Mouse (Mus musculus): Measurements from ENCODE around the gene Mtrr. TPM values are rescaled to one million over a fixed set of nuclear protein-coding genes. Genes with fewer than 3 reads are reported as not detected.
"Not testable (repeated sequence)": the region's sequence is repeated elsewhere in the genome, so short reads cannot be mapped to it uniquely, and the experiment has no call there.

The Mtrr gene
- total RNA-seq, 1 experiment from 2014 or later: 33.0 TPM

DNA sequence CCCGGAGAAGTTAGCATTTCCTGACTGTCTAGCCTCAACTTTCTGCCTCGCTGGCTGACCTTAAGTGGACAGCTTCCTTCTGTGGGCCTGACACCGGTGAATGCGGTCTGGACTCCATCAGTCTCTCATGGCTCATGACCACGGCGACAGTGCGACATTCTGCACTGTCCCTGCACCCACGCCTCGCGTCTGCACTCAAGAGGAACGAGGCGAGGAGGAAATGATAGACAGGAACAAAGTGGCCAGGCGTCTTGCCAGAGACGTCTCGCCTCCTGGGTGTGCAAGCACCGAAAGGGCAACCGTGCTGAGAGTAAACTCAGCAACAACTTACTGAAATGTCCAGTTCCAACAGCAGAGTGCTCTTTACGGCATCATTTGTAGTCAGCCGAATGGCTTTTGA lies 9.7 kb downstream of the Mtrr start:
- ATAC-seq (replicated peaks; ENCODE audit: low read depth, poor library complexity, severe bottlenecking): no peak

DNA sequence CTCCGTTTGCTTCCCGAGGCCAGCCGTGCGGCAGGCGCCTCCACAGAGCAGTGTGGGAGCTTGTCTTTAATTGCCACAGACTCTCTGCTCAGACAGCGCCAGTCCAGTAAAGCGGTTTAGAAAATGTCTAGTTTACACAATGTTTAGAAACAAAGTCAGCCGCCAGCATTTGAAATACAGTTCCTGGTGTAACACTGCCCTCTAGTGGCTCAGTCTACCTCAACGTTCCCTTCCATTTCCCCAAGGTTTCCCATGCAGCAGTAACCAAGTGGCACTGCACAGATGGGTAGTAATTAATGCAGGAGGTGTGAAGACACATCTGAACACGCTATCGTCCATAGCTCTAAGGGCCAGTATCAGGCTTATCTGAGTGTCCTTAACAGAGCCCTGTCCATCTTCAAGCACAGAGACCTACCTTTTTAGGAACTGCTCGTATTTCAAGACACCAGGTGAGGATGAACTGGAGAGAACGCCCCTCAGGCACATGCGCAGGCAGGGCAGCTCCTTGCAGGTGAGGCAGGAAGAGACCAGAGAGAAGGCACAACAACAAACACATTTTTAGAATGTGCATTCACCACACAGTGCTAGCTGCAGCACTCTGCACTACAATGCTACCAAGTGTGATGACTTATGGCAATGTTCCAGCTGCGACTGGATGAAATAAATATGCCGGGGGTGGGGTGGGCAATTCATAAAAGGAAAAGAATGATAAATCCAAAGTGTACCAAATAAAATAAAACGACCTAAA lies 12.2 kb downstream of the Mtrr start:
- peak; percentile 82 for ATAC-seq (replicated peaks; ENCODE audit: low read depth, poor library complexity, severe bottlenecking)

DNA sequence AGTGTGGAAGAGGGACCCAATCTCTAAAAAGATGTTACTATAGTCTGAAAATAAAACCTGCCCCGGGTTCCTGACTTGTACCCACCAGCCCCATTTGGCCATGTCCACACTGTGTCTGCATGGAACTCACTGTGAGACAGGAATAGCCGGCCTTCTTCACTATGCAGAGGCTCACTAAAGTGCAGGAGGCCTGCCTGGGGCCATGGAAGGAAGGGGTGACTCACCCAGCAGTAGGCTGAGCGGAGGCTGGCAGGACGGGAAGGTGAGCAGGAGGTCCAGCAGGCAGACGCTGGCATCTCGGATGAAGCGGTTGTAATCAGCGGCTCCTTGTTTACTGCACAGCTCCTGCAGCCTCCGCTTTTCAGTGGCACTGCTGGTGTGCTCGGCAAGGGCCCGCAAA lies 13.4 kb downstream of the Mtrr start:
- no peak for ATAC-seq (replicated peaks; ENCODE audit: low read depth, poor library complexity, severe bottlenecking)

DNA sequence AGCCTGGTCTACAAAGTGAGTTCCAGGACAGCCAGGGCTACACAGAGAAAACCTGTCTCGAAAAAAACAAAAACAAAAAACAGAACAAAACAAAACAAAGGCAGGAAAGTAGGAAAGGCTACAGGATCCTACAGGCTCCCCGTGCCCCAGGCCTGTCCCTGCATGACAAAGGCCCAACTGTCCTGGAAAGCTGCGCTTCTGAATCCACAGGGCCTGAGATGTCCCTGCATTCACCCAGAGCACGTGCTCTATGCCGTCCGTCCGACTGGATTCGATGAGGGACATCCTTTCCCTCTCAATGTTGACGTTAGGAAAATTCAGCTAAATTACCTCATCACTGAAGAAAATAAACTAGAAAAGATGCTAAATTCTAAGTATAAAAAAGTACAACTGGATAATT lies 13.8 kb downstream of the Mtrr start:
- ATAC-seq (replicated peaks; ENCODE audit: low read depth, poor library complexity, severe bottlenecking): no peak

DNA sequence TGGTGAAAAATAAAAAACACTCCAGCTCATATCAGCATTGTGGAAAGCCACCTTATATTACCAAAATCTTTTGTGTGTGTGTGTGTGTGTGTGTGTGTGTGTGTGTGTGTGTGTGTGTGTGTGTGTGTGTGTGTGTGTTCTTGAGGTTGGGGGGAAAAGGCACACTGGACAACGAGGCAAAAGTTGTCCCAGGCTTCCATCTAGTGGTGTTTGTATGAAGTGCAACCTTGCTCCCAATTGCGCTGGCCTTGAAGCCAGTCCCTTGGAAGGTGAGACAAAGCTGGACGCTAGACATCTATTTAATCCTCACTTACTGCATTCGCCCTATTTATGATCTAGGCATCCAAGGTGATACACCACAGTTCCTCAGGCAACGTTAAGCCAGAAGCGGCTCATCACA lies 28.6 kb downstream of the Mtrr start:
- ATAC-seq (replicated peaks; ENCODE audit: low read depth, poor library complexity, severe bottlenecking): not testable (repeated sequence)

Other genes with a start within 250 kb of the Mtrr start
- 9.8 and 12.5 TPM in 2 replicates for gene Fastkd3, start 85 bp upstream of the Mtrr start, total RNA-seq (2017)
- gene 1700001L19Rik, start 15.3 kb upstream of the Mtrr start, total RNA-seq (2017): not detected in 2 replicates